Mouse (Mus musculus) heart, adult 9 months (tissue): ENCODE results near the gene Olfr50.

ENCODE experiments used
- DNase-seq, 2 experiments: peaks; one replicate each; pipeline ENCODE4 v3.0.0; 2022; ENCODE audit warnings: low spot score in 2 of 2

The Olfr50 gene

GRCm38 (mm10) chr2:36790238-36790637 is at the start of gene Olfr50:
Gene Olfr50, plus strand, starts transcription at chr2:36790538.
- DNase-seq = no peak

- DNase-seq = no peak
Observed at GRCm38 (mm10) chr2:36783976-36784375, 6.4 kb upstream of the Olfr50 start, which contains the start of gene Olfr348. Gene Olfr348, plus strand, starts transcription at chr2:36784276.

GRCm38 (mm10) chr2:36816932-36817331 is 26.6 kb downstream of the Olfr50 start, which contains the start of gene Olfr3:
Gene Olfr3, minus strand, starts transcription at chr2:36817032.
- no peak for DNase-seq

GRCm38 (mm10) chr2:36846010-36846409 is 55.7 kb downstream of the Olfr50 start, which contains the start of gene Olfr350:
Gene Olfr350, plus strand, starts transcription at chr2:36846310.
- DNase-seq = no peak
